Comparison of ENCODE assay signal across 23 mouse cellular contexts in the genomic region with DNA sequence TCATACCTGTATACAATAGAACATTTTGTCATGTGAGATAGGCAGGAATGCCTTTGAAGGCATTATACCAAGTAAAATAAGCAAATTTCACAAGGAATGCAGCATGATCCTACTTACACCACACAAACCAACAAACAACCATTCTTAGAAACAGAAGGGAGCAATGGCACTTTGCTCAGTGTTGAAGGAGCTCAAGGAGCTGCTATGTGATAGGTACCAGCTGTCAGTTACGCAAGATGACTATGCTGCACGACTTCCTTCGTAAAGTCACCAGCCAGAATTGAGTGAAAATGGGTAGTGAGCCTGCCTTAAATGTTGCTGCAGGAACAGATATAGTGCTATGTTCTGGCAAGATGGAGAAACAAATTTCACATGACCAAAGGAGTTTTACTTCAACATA.
DNase-seq lines count a peak whose midpoint lies in the region; ATAC-seq lines count a peak whose summit lies in the region.
"Had no signal": no experiment of that assay in that cellular context is flagged by ENCODE, and none has a peak within 500 bp of the region (broad histone marks: within the 10 kb centered on the region; RNA-seq: fewer than 3 reads in every experiment).

No protein-coding gene starts in this region.

- H3K9ac ChIP-seq in lung, embryonic 15.5 days, result no peak overlapping the region
- H3K9ac ChIP-seq: embryonic facial prominence, embryonic 12.5 days; embryonic facial prominence, embryonic 15.5 days; forebrain, embryonic 12.5 days; forebrain, embryonic 15.5 days; hindbrain, embryonic 13.5 days had no signal

- ATAC-seq in lung, embryonic 15.5 days (ENCODE audit: borderline replicate concordance, extremely low read depth, low FRiP score, low TSS enrichment), result peak; percentile 84; the same call in 1 of the 2 replicates
- ATAC-seq in megakaryocyte, adult 5-6 weeks (ENCODE audit: poor library complexity, severe bottlenecking), result no peak
- ATAC-seq: activated CD4-positive, CD25-positive, alpha-beta regulatory T cell, adult 4 months; forebrain, embryonic 15.5 days; hindbrain, embryonic 16.5 days had no signal

- H3K36me3 ChIP-seq in lung, embryonic 15.5 days, result no peaks in the 10 kb centered on the region
- no peaks in the 10 kb centered on the region for H3K36me3 ChIP-seq in forebrain, embryonic 10.5 days (replicated peaks)
- H3K36me3 ChIP-seq: embryonic facial prominence, embryonic 12.5 days; embryonic facial prominence, embryonic 15.5 days; forebrain, embryonic 12.5 days; forebrain, embryonic 15.5 days; hindbrain, embryonic 13.5 days had no signal

- no peaks in the 10 kb centered on the region for H3K4me1 ChIP-seq in lung, embryonic 15.5 days
- no peaks in the 10 kb centered on the region for H3K4me1 ChIP-seq in forebrain, embryonic 10.5 days
- H3K4me1 ChIP-seq: embryonic facial prominence, embryonic 12.5 days; embryonic facial prominence, embryonic 15.5 days; forebrain, embryonic 12.5 days; forebrain, embryonic 15.5 days; hindbrain, embryonic 13.5 days had no signal

- H3K9me3 ChIP-seq in lung, embryonic 15.5 days, result no peaks in the 10 kb centered on the region
- H3K9me3 ChIP-seq in forebrain, embryonic 10.5 days, result no peaks in the 10 kb centered on the region
- H3K9me3 ChIP-seq: embryonic facial prominence, embryonic 12.5 days; embryonic facial prominence, embryonic 15.5 days; forebrain, embryonic 12.5 days; forebrain, embryonic 15.5 days; hindbrain, embryonic 13.5 days had no signal

- H3K4me3 ChIP-seq in lung, embryonic 15.5 days, result no peak overlapping the region
- H3K4me3 ChIP-seq in forebrain, embryonic 10.5 days, result no peak overlapping the region
- H3K4me3 ChIP-seq: embryonic facial prominence, embryonic 12.5 days; embryonic facial prominence, embryonic 15.5 days; forebrain, embryonic 12.5 days; forebrain, embryonic 15.5 days; hindbrain, embryonic 13.5 days had no signal

- H3K27me3 ChIP-seq in lung, embryonic 15.5 days, result no peaks in the 10 kb centered on the region
- no peaks in the 10 kb centered on the region for H3K27me3 ChIP-seq in forebrain, embryonic 10.5 days (ENCODE audit: poor library complexity, severe bottlenecking)
- H3K27me3 ChIP-seq: embryonic facial prominence, embryonic 12.5 days; embryonic facial prominence, embryonic 15.5 days; forebrain, embryonic 12.5 days; forebrain, embryonic 15.5 days; hindbrain, embryonic 13.5 days had no signal

- WGBS in lung, embryonic 15.5 days, result 41% methylated on average over 3 of the region's 3 CpGs
- 84% methylated on average over 3 of the region's 3 CpGs for WGBS in forebrain, embryonic 10.5 days

- no peak overlapping the region for H3K4me2 ChIP-seq in lung, embryonic 15.5 days
- H3K4me2 ChIP-seq: embryonic facial prominence, embryonic 12.5 days; embryonic facial prominence, embryonic 15.5 days; forebrain, embryonic 12.5 days; forebrain, embryonic 15.5 days; heart, embryonic 11.5 days; hindbrain, embryonic 13.5 days had no signal

- DNase-seq in lung, adult 18-20 months, result peak; percentile 6 to 14
- peak; percentile 67 for DNase-seq in lung, postnatal 10 days
- peak; percentile 67 for DNase-seq in lung, postnatal 36 days
- no peak for DNase-seq in forebrain, embryonic 10.5 days (ENCODE audit: extremely low spot score, low spot score)
- DNase-seq in layer of hippocampus, adult 9-10 months (ENCODE audit: low spot score), result no peak
- no peak for DNase-seq in urinary bladder, adult 2 months (ENCODE audit: low spot score)
- DNase-seq: adrenal gland, adult 8-10 months; adrenal gland, postnatal 25 days; cerebellum, adult 11-12 months; cerebellum, adult 8-10 months; cerebellum, postnatal 14 days; gastrocnemius, postnatal 10 days; heart, adult 11 months had no signal

- no peak overlapping the region for H3K27ac ChIP-seq in lung, embryonic 15.5 days
- no peak overlapping the region for H3K27ac ChIP-seq in forebrain, embryonic 10.5 days
- H3K27ac ChIP-seq: embryonic facial prominence, embryonic 12.5 days; embryonic facial prominence, embryonic 15.5 days; forebrain, embryonic 12.5 days; forebrain, embryonic 15.5 days; hindbrain, embryonic 13.5 days had no signal

Comparison
In these comparisons a context has a peak if more than half of its experiments do, and no peak if none do; other contexts are left out.
1. DNase-seq: peak in lung, adult 18-20 months (2 of 2), lung, postnatal 10 days (single experiment) and lung, postnatal 36 days (single experiment); none in forebrain, embryonic 10.5 days (single experiment), layer of hippocampus, adult 9-10 months (single experiment) and urinary bladder, adult 2 months (single experiment).